Mouse (Mus musculus) embryonic fibroblast, embryonic 13.5 days (primary cell): ENCODE results near the gene Ebf4. TPM values are rescaled to one million over a fixed set of nuclear protein-coding genes. Genes with fewer than 3 reads are reported as not detected.
"Not testable (repeated sequence)": the region's sequence is repeated elsewhere in the genome, so short reads cannot be mapped to it uniquely, and the experiment has no call there.

Experiments
- H3K27ac ChIP-seq: 2 replicates; pipeline ENCODE4 v1.5.1; 2012; ENCODE audit warnings: low read length, control low read depth, inconsistent platforms; ENCODE audit not compliant: insufficient read depth
- H3K4me1 ChIP-seq: 2 replicates; pipeline ENCODE4 v1.6.1; 2011; ENCODE audit warnings: low read length; ENCODE audit not compliant: control insufficient read depth, insufficient read depth
- H3K4me3 ChIP-seq: 2 replicates; pipeline ENCODE4 v1.5.1; 2011; ENCODE audit warnings: mild to moderate bottlenecking, control low read depth, low read length; ENCODE audit not compliant: insufficient read depth
- CTCF ChIP-seq: IDR thresholded peaks from 2 replicates; pipeline ENCODE4 v1.5.1; 2011; ENCODE audit warnings: mild to moderate bottlenecking, control low read depth, low read length, moderate library complexity, borderline replicate concordance; ENCODE audit not compliant: insufficient read depth
- POLR2A ChIP-seq: IDR thresholded peaks from 2 replicates; pipeline ENCODE4 v1.6.1; 2011; ENCODE audit warnings: low read depth, mild to moderate bottlenecking, control low read depth, low read length, moderate library complexity
- polyA plus RNA-seq: library from polyadenylated mRNA; stranded (reverse); fragments of >200 nt; gene quantifications from 2 replicates; pipeline ENCODE4 v1.2.4, GENCODE M21; 2011; ENCODE audit warnings: low read depth; ENCODE audit not compliant: missing spikeins, insufficient read length

Ebf4 gene
- polyA plus RNA-seq, 1 experiment = 4.1 TPM

DNA sequence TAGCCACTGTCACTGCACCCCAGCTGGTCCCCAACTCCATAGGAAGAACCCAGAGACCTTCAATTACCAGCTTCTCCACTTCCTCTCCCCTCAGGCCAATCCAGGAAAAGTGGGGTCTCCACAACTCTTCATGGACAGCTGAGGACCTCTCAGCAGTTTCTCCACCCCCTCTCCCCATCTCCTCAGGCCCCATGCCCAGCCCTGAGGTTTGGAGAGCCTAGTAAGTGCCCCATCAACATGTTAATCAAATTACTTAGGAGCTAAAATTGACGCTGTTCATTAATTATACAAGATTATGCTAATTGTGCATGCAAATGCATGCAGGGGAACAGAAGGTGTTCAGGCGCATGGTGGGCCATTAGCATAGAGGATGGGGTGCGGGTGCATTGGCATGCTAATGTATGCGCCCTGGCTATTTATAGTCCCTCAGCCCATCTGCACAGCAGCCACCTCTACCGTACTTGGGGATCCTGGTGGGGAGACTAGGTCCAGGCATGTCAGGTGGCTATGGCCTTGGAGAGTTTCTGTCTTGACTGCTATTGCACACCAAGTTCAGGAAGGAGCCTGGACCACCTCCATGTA, 56.9 kb downstream of the Ebf4 start:
- H3K4me1 ChIP-seq = no peaks in the 10 kb centered on the region
- no peak overlapping the region for H3K4me3 ChIP-seq
- no peak for TF ChIP-seq CTCF
- no peak for TF ChIP-seq POLR2A
- H3K27ac ChIP-seq = no peak overlapping the region

DNA sequence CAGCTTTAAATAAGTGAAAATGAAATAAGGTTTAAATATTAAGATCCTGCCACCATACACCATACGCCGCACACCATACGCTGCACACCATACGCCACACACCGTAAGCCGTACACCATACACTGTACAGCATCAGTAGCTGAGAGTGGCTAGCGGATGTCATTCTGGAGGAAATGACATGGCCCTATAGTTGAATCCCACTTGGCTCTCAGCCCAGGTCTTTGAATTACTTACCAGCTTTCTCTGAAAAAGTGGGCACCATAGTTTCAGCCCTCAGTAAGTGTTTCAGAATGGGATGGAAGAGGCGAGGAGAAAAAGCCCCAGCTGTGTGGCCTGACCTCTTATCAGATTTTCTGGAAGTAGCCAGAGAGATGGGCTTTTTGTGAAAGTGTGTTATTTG, 58.4 kb downstream of the Ebf4 start:
- no peaks in the 10 kb centered on the region for H3K4me1 ChIP-seq
- TF ChIP-seq CTCF = no peak
- no peak for TF ChIP-seq POLR2A

GRCm38 (mm10) chr2:130353889-130354288, 58.9 kb downstream of the Ebf4 start:
- TF ChIP-seq CTCF (no peak), POLR2A (no peak)
- Histone ChIP-seq H3K27ac (no peak overlapping the region), H3K4me1 (no peaks in the 10 kb centered on the region), H3K4me3 (no peak overlapping the region)

More for the DNA sequence above, 58.4 kb downstream of the Ebf4 start:
- no peak overlapping the region for H3K4me3 ChIP-seq
- no peak overlapping the region for H3K27ac ChIP-seq

DNA sequence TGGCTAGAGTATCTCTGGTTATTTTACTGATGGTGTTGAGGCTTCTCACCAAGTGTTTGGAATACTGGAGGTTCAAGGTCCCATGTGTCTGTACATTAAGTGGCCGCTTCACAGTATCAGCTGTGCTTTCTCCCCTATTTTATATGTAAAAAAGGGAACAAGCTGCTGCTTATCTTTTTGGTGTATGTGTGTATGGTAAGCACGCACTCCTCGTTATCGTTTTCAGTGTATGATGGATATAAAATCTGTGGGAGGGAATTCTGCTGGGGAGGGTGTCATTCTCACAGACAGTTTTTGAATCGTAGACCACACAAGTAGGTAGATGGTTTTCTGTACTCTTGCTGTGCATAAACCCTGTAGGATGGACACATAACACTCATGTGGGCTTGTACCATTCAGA, 62.6 kb downstream of the Ebf4 start:
- Histone ChIP-seq H3K4me1 (no peaks in the 10 kb centered on the region), H3K27ac (no peak overlapping the region), H3K4me3 (no peak overlapping the region)
- TF ChIP-seq CTCF (no peak), POLR2A (no peak)

GRCm38 (mm10) chr2:130358852-130359251, 63.9 kb downstream of the Ebf4 start:
- Histone ChIP-seq H3K27ac (no peak overlapping the region), H3K4me1 (no peaks in the 10 kb centered on the region), H3K4me3 (no peak overlapping the region)
- TF ChIP-seq CTCF (no peak), POLR2A (no peak)

GRCm38 (mm10) chr2:130362511-130363026, 67.6 kb downstream of the Ebf4 start:
- Histone ChIP-seq H3K4me3 (no peak overlapping the region), H3K27ac (no peak overlapping the region), H3K4me1 (no peaks in the 10 kb centered on the region)
- 0 out of 2 replicates have a peak, but pooled peaks have one; percentile 26 for TF ChIP-seq CTCF
- no peak for TF ChIP-seq POLR2A

DNA sequence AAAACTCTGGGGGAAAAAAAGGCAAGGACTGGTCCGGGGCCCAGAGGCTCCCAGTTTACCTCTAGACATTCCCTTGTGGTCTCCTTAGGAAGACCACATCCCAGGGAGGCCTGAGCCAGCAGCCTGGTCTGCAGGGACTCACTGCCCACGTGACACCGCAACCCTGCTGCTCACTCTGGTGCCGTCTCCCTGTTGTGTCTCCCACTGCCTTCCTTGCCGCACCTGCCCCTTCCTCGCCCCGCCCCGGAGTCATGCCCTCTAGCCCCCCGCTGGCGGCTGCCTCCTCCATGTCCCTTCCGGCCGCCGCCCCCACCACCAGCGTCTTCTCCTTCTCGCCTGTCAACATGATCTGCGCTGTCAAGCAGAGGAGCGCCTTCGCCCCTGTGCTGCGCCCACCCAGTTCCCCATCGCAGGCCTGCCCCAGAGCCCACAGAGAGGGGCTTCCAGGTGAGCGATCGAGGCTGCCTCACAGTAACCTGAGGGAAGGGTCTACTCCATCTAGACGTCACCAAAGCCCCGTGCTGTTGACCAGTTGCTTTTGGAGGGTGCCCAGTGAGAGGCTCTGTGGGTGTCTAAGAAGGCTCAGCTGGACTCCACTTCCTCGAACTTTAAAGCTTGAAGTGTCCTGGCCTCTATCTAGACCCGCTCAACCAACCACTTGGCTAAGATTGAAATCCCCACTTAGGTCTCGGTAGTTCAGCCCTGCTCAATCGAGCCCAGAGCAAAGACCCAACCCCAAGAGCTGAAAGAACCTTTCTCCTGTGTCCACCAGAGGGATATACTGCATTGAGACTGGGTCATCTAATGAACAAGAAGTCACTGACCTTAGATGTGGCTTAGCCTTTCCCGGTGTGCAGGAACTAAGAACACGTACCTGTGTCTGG, 70.5 kb downstream of the Ebf4 start:
- Histone ChIP-seq H3K27ac (no peak overlapping the region), H3K4me1 (no peaks in the 10 kb centered on the region), H3K4me3 (no peak overlapping the region)
- TF ChIP-seq CTCF (no peak), POLR2A (no peak)

DNA sequence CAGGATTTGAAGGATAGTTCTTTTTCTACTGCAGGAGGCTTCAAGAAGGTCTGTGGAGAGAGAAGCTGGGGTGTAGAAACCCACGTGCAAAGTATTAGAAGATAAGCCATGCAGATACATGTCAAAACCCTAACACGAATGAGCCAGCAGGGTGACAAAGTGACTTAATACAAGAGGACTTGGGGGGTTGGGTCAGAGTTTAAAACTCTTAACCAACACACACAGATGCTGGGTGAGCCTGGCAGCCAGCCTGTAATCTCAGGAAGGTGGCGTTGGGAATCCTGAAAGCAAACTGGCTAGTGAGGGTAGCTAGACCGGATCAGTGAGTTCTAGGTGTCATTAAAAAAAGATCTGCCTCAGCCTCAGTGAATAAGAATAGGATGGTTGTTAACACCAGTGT, 72.4 kb downstream of the Ebf4 start:
- Histone ChIP-seq H3K27ac (no peak overlapping the region), H3K4me3 (no peak overlapping the region), H3K4me1 (no peaks in the 10 kb centered on the region)
- TF ChIP-seq CTCF (no peak), POLR2A (no peak)

DNA sequence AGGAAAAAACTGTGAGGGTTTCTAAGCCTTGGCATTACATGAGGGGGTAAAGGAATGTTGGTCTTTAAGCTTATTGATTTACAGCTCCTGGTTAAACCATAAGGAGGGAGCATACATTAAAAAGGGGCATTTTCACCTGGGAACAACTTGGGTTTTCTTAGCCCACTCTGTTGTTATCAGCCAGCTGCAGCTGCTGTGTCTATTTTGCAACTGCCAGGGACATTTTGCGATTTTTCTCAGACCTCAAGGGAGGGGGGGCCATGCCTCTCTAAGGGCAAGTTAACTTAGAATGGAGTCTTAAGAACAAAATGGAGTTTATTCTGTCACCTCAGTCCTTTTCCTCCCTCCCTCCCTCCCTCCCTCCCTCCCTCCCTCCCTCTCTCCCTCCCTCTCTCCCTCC, 78.1 kb downstream of the Ebf4 start:
- H3K27ac ChIP-seq = not testable (repeated sequence)

GRCm38 (mm10) chr2:130374951-130375350, 80.0 kb downstream of the Ebf4 start:
- TF ChIP-seq CTCF = no peak
- TF ChIP-seq POLR2A = no peak
- H3K27ac ChIP-seq = no peak overlapping the region
- H3K4me1 ChIP-seq = no peaks in the 10 kb centered on the region
- no peak overlapping the region for H3K4me3 ChIP-seq

More for the DNA sequence above, 78.1 kb downstream of the Ebf4 start:
- not testable (repeated sequence) for H3K4me3 ChIP-seq, H3K4me1 ChIP-seq
